Mouse (Mus musculus): ENCODE measurements around the gene Gabrb2.

DNA sequence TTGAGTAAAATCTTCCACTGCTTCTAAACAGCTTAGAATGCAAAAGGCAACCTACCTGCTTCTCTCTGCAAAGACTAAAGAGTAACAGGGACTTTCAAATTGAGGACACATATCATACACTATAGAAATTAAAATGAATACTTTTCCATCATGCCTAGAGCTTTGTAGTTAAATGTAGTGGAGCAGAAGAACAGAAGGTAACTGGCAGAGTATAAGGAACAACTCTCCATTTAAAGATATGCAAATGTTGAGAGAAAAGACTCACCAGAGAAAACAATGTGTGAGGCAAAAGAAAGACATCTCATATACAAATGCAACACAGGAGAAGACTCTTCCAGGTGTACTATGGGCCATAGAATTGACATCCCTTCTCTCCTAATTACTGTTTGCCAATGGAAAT lies 232.0 kb downstream of the Gabrb2 start:
- TF ChIP-seq CTCF (conservative IDR thresholded peaks at IDR 0.05; ENCODE audit: low read length) (no peak), NANOG (IDR thresholded peaks at IDR 0.05; ENCODE audit: borderline replicate concordance, low read length) (no peak), POU5F1 (IDR thresholded peaks at IDR 0.05; ENCODE audit: borderline replicate concordance, low read length) (no peak)
